Mouse (Mus musculus): ENCODE measurements at regions not wholly inside any gene's neighbourhood (a gene's known extent, or its start where the extent isn't known, plus 50 kb on each side); places are given as distances from the start of the nearest gene placed in this dataset.

DNA sequence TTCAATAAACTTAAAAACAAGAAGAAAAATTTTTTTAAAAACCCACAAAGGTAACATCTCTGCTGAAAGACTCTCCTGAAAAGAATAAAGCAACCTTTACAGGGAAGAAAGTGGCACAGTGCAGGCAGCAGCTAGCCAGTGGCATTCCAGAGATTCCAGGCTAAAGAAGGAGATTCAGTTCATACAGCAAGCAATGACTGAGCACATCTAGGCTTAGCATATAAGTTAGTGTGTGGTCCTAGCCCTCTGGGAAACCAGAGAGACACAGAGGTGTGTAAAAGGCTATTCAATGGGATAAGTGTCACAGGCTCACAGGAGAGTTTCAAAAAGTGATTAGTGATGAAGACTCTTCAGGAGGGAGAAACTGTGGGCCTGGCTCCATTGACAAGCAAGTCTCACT is 225.4 kb upstream of the Spaca1 start:
- TF ChIP-seq CTCF (IDR thresholded peaks at IDR 0.05; ENCODE audit: control insufficient read depth, insufficient read depth, insufficient replicate concordance, low read depth, low read length) (no peak), POLR2A (IDR thresholded peaks at IDR 0.05; ENCODE audit: control insufficient read depth, low read depth, low read length) (no peak)

Measured in testis, adult 2 months (tissue).